Mouse (Mus musculus): ENCODE measurements at regions not wholly inside any gene's neighbourhood (a gene's known extent, or its start where the extent isn't known, plus 50 kb on each side); places are given as distances from the start of the nearest gene placed in this dataset.

GRCm38 (mm10) chr2:9607547-9607946 is 273.5 kb upstream of the 4930412O13Rik start:
- H3K4me2 ChIP-seq (ENCODE audit: low read depth, low read length), result no peak overlapping the region
- no peaks in the 10 kb centered on the region for H3K36me3 ChIP-seq (ENCODE audit: insufficient read depth, low read length)
- no peak for DNase-seq (ENCODE audit: low spot score)
- H3K4me3 ChIP-seq (ENCODE audit: low read length), result no peak overlapping the region
- no peak for ATAC-seq
- no peaks in the 10 kb centered on the region for H3K9me3 ChIP-seq (ENCODE audit: low read length)
- H3K4me1 ChIP-seq (ENCODE audit: insufficient read depth, low read length), result no peaks in the 10 kb centered on the region
- WGBS, result 88% methylated on average over 2 of the region's 2 CpGs
- no peak overlapping the region for H3K9ac ChIP-seq (replicated peaks; ENCODE audit: low read length)
- no peak for TF ChIP-seq CTCF (IDR thresholded peaks at IDR 0.05; ENCODE audit: low read depth)
- no peaks in the 10 kb centered on the region for H3K27me3 ChIP-seq (ENCODE audit: insufficient read depth, low read length)
- no peak overlapping the region for H3K27ac ChIP-seq

- Histone ChIP-seq H3K9me3 (ENCODE audit: low read length) (no peaks in the 10 kb centered on the region), H3K27me3 (ENCODE audit: insufficient read depth, low read length) (no peaks in the 10 kb centered on the region), H3K4me3 (ENCODE audit: low read length) (no peak overlapping the region), H3K4me1 (ENCODE audit: insufficient read depth, low read length) (no peaks in the 10 kb centered on the region), H3K9ac (replicated peaks; ENCODE audit: low read length) (no peak overlapping the region), H3K4me2 (ENCODE audit: low read depth, low read length) (no peak overlapping the region), H3K27ac (no peak overlapping the region), H3K36me3 (ENCODE audit: insufficient read depth, low read length) (no peaks in the 10 kb centered on the region)
- no peak for TF ChIP-seq CTCF (IDR thresholded peaks at IDR 0.05; ENCODE audit: low read depth)
- WGBS, result 85% methylated on average over 2 of the region's 2 CpGs
- ATAC-seq, result no peak
- no peak for DNase-seq (ENCODE audit: low spot score)
Observed at GRCm38 (mm10) chr2:9614415-9614814, 266.6 kb upstream of the 4930412O13Rik start.

- DNase-seq (ENCODE audit: low spot score), result no peak
- Histone ChIP-seq H3K9me3 (ENCODE audit: low read length) (no peaks in the 10 kb centered on the region), H3K27me3 (ENCODE audit: insufficient read depth, low read length) (no peaks in the 10 kb centered on the region), H3K36me3 (ENCODE audit: insufficient read depth, low read length) (no peaks in the 10 kb centered on the region), H3K4me1 (ENCODE audit: insufficient read depth, low read length) (peaks cover 7% of the 10 kb centered on the region; the same call in 1 of the 2 replicates), H3K27ac (no peak overlapping the region), H3K9ac (replicated peaks; ENCODE audit: low read length) (no peak overlapping the region), H3K4me3 (ENCODE audit: low read length) (no peak overlapping the region), H3K4me2 (ENCODE audit: low read depth, low read length) (no peak overlapping the region)
- 82% methylated on average over 5 of the region's 5 CpGs for WGBS
- ATAC-seq, result no peak
- TF ChIP-seq CTCF (IDR thresholded peaks at IDR 0.05; ENCODE audit: low read depth), result no peak
Observed at GRCm38 (mm10) chr2:9616292-9616691, 264.8 kb upstream of the 4930412O13Rik start.

- Histone ChIP-seq H3K4me2 (ENCODE audit: low read depth, low read length) (0 out of 2 replicates have a peak overlapping the region, but pooled peaks have one; percentile 1), H3K9ac (replicated peaks; ENCODE audit: low read length) (0 out of 2 replicates have a peak overlapping the region, but pooled peaks have one; percentile 13), H3K9me3 (ENCODE audit: low read length) (no peaks in the 10 kb centered on the region), H3K36me3 (ENCODE audit: insufficient read depth, low read length) (no peaks in the 10 kb centered on the region), H3K27ac (peak overlapping the region; percentile 48; the same call in 1 of the 2 replicates), H3K4me3 (ENCODE audit: low read length) (no peak overlapping the region), H3K4me1 (ENCODE audit: insufficient read depth, low read length) (peaks cover 8% of the 10 kb centered on the region; the same call in 1 of the 2 replicates), H3K27me3 (ENCODE audit: insufficient read depth, low read length) (no peaks in the 10 kb centered on the region)
- DNase-seq (ENCODE audit: low spot score) (peak; percentile 87), ATAC-seq (peak; percentile 92)
- 47% methylated on average over 21 of the region's 21 CpGs for WGBS
- no peak for TF ChIP-seq CTCF (IDR thresholded peaks at IDR 0.05; ENCODE audit: low read depth)
Observed at GRCm38 (mm10) chr2:9620303-9621244, 260.5 kb upstream of the 4930412O13Rik start.

GRCm38 (mm10) chr2:9623702-9624101 is 257.4 kb upstream of the 4930412O13Rik start:
- Histone ChIP-seq H3K4me3 (ENCODE audit: low read length) (no peak overlapping the region), H3K36me3 (ENCODE audit: insufficient read depth, low read length) (no peaks in the 10 kb centered on the region), H3K9ac (replicated peaks; ENCODE audit: low read length) (no peak overlapping the region), H3K4me2 (ENCODE audit: low read depth, low read length) (no peak overlapping the region), H3K4me1 (ENCODE audit: insufficient read depth, low read length) (peaks cover 8% of the 10 kb centered on the region; the same call in 1 of the 2 replicates), H3K27me3 (ENCODE audit: insufficient read depth, low read length) (no peaks in the 10 kb centered on the region), H3K9me3 (ENCODE audit: low read length) (no peaks in the 10 kb centered on the region), H3K27ac (no peak overlapping the region)
- WGBS, result 86% methylated on average over 2 of the region's 2 CpGs
- DNase-seq (ENCODE audit: low spot score), result no peak
- no peak for ATAC-seq
- TF ChIP-seq CTCF (IDR thresholded peaks at IDR 0.05; ENCODE audit: low read depth), result no peak

GRCm38 (mm10) chr2:9628026-9628425 is 253.0 kb upstream of the 4930412O13Rik start:
- H3K4me1 ChIP-seq (ENCODE audit: insufficient read depth, low read length), result no peaks in the 10 kb centered on the region
- H3K4me3 ChIP-seq (ENCODE audit: low read length), result no peak overlapping the region
- no peak overlapping the region for H3K4me2 ChIP-seq (ENCODE audit: low read depth, low read length)
- H3K9ac ChIP-seq (replicated peaks; ENCODE audit: low read length), result no peak overlapping the region
- H3K36me3 ChIP-seq (ENCODE audit: insufficient read depth, low read length), result no peaks in the 10 kb centered on the region
- WGBS, result 81% methylated on average over 3 of the region's 3 CpGs
- no peak for ATAC-seq
- no peaks in the 10 kb centered on the region for H3K9me3 ChIP-seq (ENCODE audit: low read length)
- no peak for DNase-seq (ENCODE audit: low spot score)
- H3K27me3 ChIP-seq (ENCODE audit: insufficient read depth, low read length), result no peaks in the 10 kb centered on the region
- no peak for TF ChIP-seq CTCF (IDR thresholded peaks at IDR 0.05; ENCODE audit: low read depth)
- no peak overlapping the region for H3K27ac ChIP-seq
